In genomic region chr19:24007638-24008360, GRCm38 (mm10) we compare ENCODE assay signal across 12 mouse cellular contexts. TPM values are rescaled to one million over a fixed set of nuclear protein-coding genes. Genes with fewer than 3 reads are reported as not detected.
A peak's percentile ranks its signal among the peaks of the same experiment; 100 is the strongest.
DNase-seq lines count a peak whose midpoint lies in the region; ATAC-seq and TF ChIP-seq lines count a peak whose summit lies in the region.
"Had no signal": no experiment of that assay in that cellular context is flagged by ENCODE, and none has a peak within 500 bp of the region (broad histone marks: within the 10 kb centered on the region; RNA-seq: fewer than 3 reads in every experiment).

No protein-coding gene starts in this region.

- peaks cover 12% of the 10 kb centered on the region; the same call in 1 of the 2 replicates for H3K36me3 ChIP-seq in heart, embryonic 10.5 days
- no peaks in the 10 kb centered on the region for H3K36me3 ChIP-seq in lung, embryonic 16.5 days (ENCODE audit: control insufficient read depth, insufficient read depth, low read length)
- H3K36me3 ChIP-seq in forebrain, embryonic 15.5 days: no peaks in the 10 kb centered on the region
- H3K36me3 ChIP-seq: G1E; limb, embryonic 12.5 days; neural tube, embryonic 12.5 days had no signal

- no peak overlapping the region for H3K9ac ChIP-seq in lung, embryonic 16.5 days (ENCODE audit: low read length)
- no peak overlapping the region for H3K9ac ChIP-seq in forebrain, embryonic 15.5 days (replicated peaks)
- H3K9ac ChIP-seq: limb, embryonic 12.5 days; neural tube, embryonic 12.5 days had no signal

- TF ChIP-seq POLR2A in cortical plate, adult 2 months (IDR thresholded peaks at IDR 0.05; ENCODE audit: extremely low read depth, insufficient read depth, low read length): no peak

- H3K4me1 ChIP-seq in cortical plate, adult 2 months (ENCODE audit: control insufficient read depth, insufficient read depth, low read length): peaks cover 2% of the 10 kb centered on the region; the same call in 1 of the 2 replicates
- H3K4me1 ChIP-seq in heart, embryonic 10.5 days: peaks cover 25% of the 10 kb centered on the region
- H3K4me1 ChIP-seq in lung, embryonic 16.5 days (replicated peaks; ENCODE audit: control insufficient read depth, insufficient read depth, low read length): peaks cover 9% of the 10 kb centered on the region; the same call in 1 of the 2 replicates
- H3K4me1 ChIP-seq in forebrain, embryonic 15.5 days: no peaks in the 10 kb centered on the region
- H3K4me1 ChIP-seq: limb, embryonic 12.5 days; neural tube, embryonic 12.5 days had no signal

- WGBS in heart, embryonic 10.5 days: 51% methylated on average over 4 of the region's 4 CpGs
- WGBS in lung, embryonic 16.5 days: 43% methylated on average over 4 of the region's 4 CpGs
- 84% methylated on average over 4 of the region's 4 CpGs for whole genome bisulfite sequencing in forebrain, embryonic 15.5 days

- peak; percentile 45 for DNase-seq in kidney, adult 9 months
- DNase-seq in kidney, postnatal 4 days: no peak
- DNase-seq in heart, embryonic 10.5 days (ENCODE audit: low spot score): peak; percentile 54
- DNase-seq in c-Kit-positive CD71-positive TER-119-positive erythroid progenitor cells, embryonic 14.5 days (ENCODE audit: low spot score): no peak
- DNase-seq: thymus, adult 2 months had no signal

- H3K4me3 ChIP-seq in cortical plate, adult 2 months (ENCODE audit: insufficient read depth, low read length): no peak overlapping the region
- no peak overlapping the region for H3K4me3 ChIP-seq in heart, embryonic 10.5 days
- no peak overlapping the region for H3K4me3 ChIP-seq in lung, embryonic 16.5 days (ENCODE audit: low read length)
- H3K4me3 ChIP-seq in forebrain, embryonic 15.5 days: no peak overlapping the region
- H3K4me3 ChIP-seq: limb, embryonic 12.5 days; neural tube, embryonic 12.5 days had no signal

- TF ChIP-seq CTCF in cortical plate, adult 2 months (IDR thresholded peaks at IDR 0.05; ENCODE audit: extremely low read depth, insufficient read depth, low read length): no peak

- H3K4me2 ChIP-seq in lung, embryonic 16.5 days (ENCODE audit: low read depth, low read length): no peak overlapping the region
- no peak overlapping the region for H3K4me2 ChIP-seq in forebrain, embryonic 15.5 days (replicated peaks)
- H3K4me2 ChIP-seq: limb, embryonic 12.5 days; neural tube, embryonic 12.5 days had no signal

- no peaks in the 10 kb centered on the region for H3K9me3 ChIP-seq in heart, embryonic 10.5 days
- peaks cover 3% of the 10 kb centered on the region; the same call in 1 of the 2 replicates for H3K9me3 ChIP-seq in lung, embryonic 16.5 days (ENCODE audit: control insufficient read depth, low read length)
- no peaks in the 10 kb centered on the region for H3K9me3 ChIP-seq in forebrain, embryonic 15.5 days
- H3K9me3 ChIP-seq: G1E; limb, embryonic 12.5 days had no signal

- no peaks in the 10 kb centered on the region for H3K27me3 ChIP-seq in heart, embryonic 10.5 days (ENCODE audit: insufficient read depth, poor library complexity, severe bottlenecking)
- H3K27me3 ChIP-seq in lung, embryonic 16.5 days (ENCODE audit: control insufficient read depth, insufficient read depth, low read depth, low read length): no peaks in the 10 kb centered on the region
- H3K27me3 ChIP-seq in forebrain, embryonic 15.5 days: no peaks in the 10 kb centered on the region
- H3K27me3 ChIP-seq: neural tube, embryonic 12.5 days had no signal

- peak overlapping the region; percentile 49 for H3K27ac ChIP-seq in cortical plate, adult 2 months (ENCODE audit: insufficient read depth, low read length)
- peak overlapping the region; percentile 62 for H3K27ac ChIP-seq in heart, embryonic 10.5 days
- peak overlapping the region; percentile 63 for H3K27ac ChIP-seq in lung, embryonic 16.5 days (ENCODE audit: low read length)
- no peak overlapping the region for H3K27ac ChIP-seq in forebrain, embryonic 15.5 days (replicated peaks)
- H3K27ac ChIP-seq: limb, embryonic 12.5 days; neural tube, embryonic 12.5 days had no signal

- peak; percentile 83 for ATAC-seq in lung, embryonic 16.5 days (ENCODE audit: low read depth)
- no peak for ATAC-seq in megakaryocyte-erythroid progenitor cell, adult 5-6 weeks (replicated peaks; ENCODE audit: low FRiP score, low TSS enrichment, poor library complexity, severe bottlenecking)
- ATAC-seq in forebrain, embryonic 15.5 days (replicated peaks): no peak

RNA-seq across cellular contexts. Expression of gene Fam189a2, which starts 23.0 kb away (rescaled TPM):
- 18.0 and 20.3 TPM in 2 replicates for polyA plus RNA-seq in cortical plate, adult 2 months (2012; rRNA removed)
- 3.3 and 5.3 TPM in 2 replicates for polyA plus RNA-seq in heart, embryonic 10.5 days (2016; fragmentation: Nextera tagmentation; extraction: Ambion mirVana)
- 1.6 and 1.9 TPM in 2 replicates for polyA plus RNA-seq in lung, embryonic 16.5 days (2015; fragmentation: Nextera tagmentation; extraction: Ambion mirVana)
- not detected in 2 replicates for total RNA-seq in megakaryocyte-erythroid progenitor cell, adult 5-6 weeks (2014; fragmentation: Nextera tagmentation)
- not detected in 2 replicates for total RNA-seq in megakaryocyte-erythroid progenitor cell, adult 5-6 weeks (2017)
- 0.48 and 0.57 TPM in 2 replicates for polyA plus RNA-seq in forebrain, embryonic 15.5 days (2015; fragmentation: Nextera tagmentation; extraction: Ambion mirVana)
- polyA plus RNA-seq: G1E had no signal

Comparison
In these comparisons a context has a peak if more than half of its experiments do, and no peak if none do; other contexts are left out.
1. DNase-seq: peak in kidney, adult 9 months (single experiment) and heart, embryonic 10.5 days (single experiment); none in kidney, postnatal 4 days (0 of 2) and c-Kit-positive CD71-positive TER-119-positive erythroid progenitor cells, embryonic 14.5 days (single experiment).